Mouse (Mus musculus) spleen, adult 2 months (tissue): Measurements from ENCODE around the gene Vmn2r108.
"Not testable (repeated sequence)": the region's sequence is repeated elsewhere in the genome, so short reads cannot be mapped to it uniquely, and the experiment has no call there.

Experiments
- CTCF ChIP-seq: fragments of 200-500 bp; IDR thresholded peaks from 2 replicates; pipeline ENCODE4 v1.5.1; 2011; ENCODE audit warnings: mild to moderate bottlenecking, inconsistent platforms; ENCODE audit not compliant: insufficient read depth, insufficient read length, insufficient replicate concordance; ENCODE audit errors: extremely low read depth
- POLR2A ChIP-seq: fragments of 200-500 bp; IDR thresholded peaks from 2 replicates; pipeline ENCODE4 v1.6.1; 2011; ENCODE audit warnings: low read depth, low read length, inconsistent platforms

DNA sequence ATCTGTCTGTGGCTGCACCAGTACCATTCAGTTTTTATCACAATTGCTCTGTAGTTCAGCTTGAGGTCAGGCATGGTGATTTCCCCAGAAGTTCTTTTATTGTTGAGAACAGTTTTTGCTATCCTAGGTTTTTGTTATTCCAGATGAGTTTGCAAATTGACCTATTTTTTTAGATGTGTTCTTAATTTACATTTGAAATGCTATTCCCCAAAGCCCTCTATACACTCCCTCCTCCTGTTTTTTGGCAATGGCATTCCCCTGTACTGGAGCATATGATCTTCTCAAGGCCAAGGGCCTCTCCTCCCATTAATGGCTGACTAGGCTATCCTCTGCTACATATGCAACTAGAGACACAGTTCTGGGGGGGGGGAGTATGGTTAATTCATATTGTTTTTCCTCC lies 27.1 kb upstream of the Vmn2r108 start:
- TF ChIP-seq CTCF, POLR2A: not testable (repeated sequence)
